Mouse (Mus musculus): ENCODE measurements around the gene Prr15l.

Prr15l gene

GRCm38 (mm10) chr11:96977606-96978400 lies 49.9 kb downstream of the Prr15l start:
- DNase-seq (ENCODE audit: low read depth): peak; percentile 100

- peak; percentile 35 for DNase-seq (ENCODE audit: low read depth)
Measured at GRCm38 (mm10) chr11:96978401-96979246, 50.7 kb downstream of the Prr15l start.

- no peak for DNase-seq (ENCODE audit: low read depth)
Measured at GRCm38 (mm10) chr11:96979329-96979728, 51.4 kb downstream of the Prr15l start.

- DNase-seq (ENCODE audit: low read depth): no peak
Measured at GRCm38 (mm10) chr11:96980021-96980420, 52.1 kb downstream of the Prr15l start.

- DNase-seq (ENCODE audit: low read depth): no peak
Measured at GRCm38 (mm10) chr11:96981461-96981860, 53.6 kb downstream of the Prr15l start.

- DNase-seq (ENCODE audit: low read depth): peak; percentile 86
Measured at GRCm38 (mm10) chr11:96982355-96982754, 54.5 kb downstream of the Prr15l start.

GRCm38 (mm10) chr11:96982859-96983258 lies 55.0 kb downstream of the Prr15l start, which contains the start of gene Sp2:
Gene Sp2, minus strand, starts transcription at chr11:96982959.
- no peak for DNase-seq (ENCODE audit: low read depth)

- no peak for DNase-seq (ENCODE audit: low read depth)
Measured at GRCm38 (mm10) chr11:96984903-96985302, 57.0 kb downstream of the Prr15l start.

GRCm38 (mm10) chr11:96986463-96986862 lies 58.6 kb downstream of the Prr15l start:
- no peak for DNase-seq (ENCODE audit: low read depth)

Data from 416B (cell line).